Mouse (Mus musculus) liver, adult 2 months (tissue): Measurements from ENCODE around the gene 2310009B15Rik. TPM values are rescaled to one million over a fixed set of nuclear protein-coding genes. Genes with fewer than 3 reads are reported as not detected.

Experiments used
- DNase-seq: peaks from one replicate; pipeline ENCODE4 v3.0.0-alpha.2; 2011; ENCODE audit warnings: low read depth, low spot score; ENCODE audit errors: extremely low read depth
- H3K27ac ChIP-seq: fragments of 200-500 bp; replicated peaks from 2 replicates; pipeline ENCODE4 v1.5.1; 2012; ENCODE audit warnings: low read depth, mild to moderate bottlenecking, control low read depth, inconsistent platforms, low read length; ENCODE audit not compliant: insufficient read depth
- H3K27me3 ChIP-seq: fragments of 200-500 bp; 2 replicates; pipeline ENCODE4 v1.6.1; 2012; ENCODE audit warnings: mild to moderate bottlenecking, moderate library complexity, low read length, inconsistent platforms; ENCODE audit not compliant: control insufficient read depth, insufficient read depth
- H3K36me3 ChIP-seq: fragments of 200-500 bp; 2 replicates; pipeline ENCODE4 v1.6.1; 2012; ENCODE audit warnings: low read length, inconsistent platforms; ENCODE audit not compliant: control insufficient read depth, insufficient read depth
- H3K4me1 ChIP-seq: fragments of 200-500 bp; 2 replicates; pipeline ENCODE4 v1.6.1; 2011; ENCODE audit warnings: low read length; ENCODE audit not compliant: control insufficient read depth, insufficient read depth
- H3K4me3 ChIP-seq: fragments of 200-500 bp; 2 replicates; pipeline ENCODE4 v1.5.1; 2011; ENCODE audit warnings: low read depth, mild to moderate bottlenecking, control low read depth, low read length, moderate library complexity; ENCODE audit not compliant: insufficient read depth
- H3K79me2 ChIP-seq: fragments of 200-500 bp; 2 replicates; pipeline ENCODE4 v1.6.1; 2012; ENCODE audit warnings: inconsistent platforms, mild to moderate bottlenecking, low read length, moderate library complexity; ENCODE audit not compliant: control insufficient read depth, insufficient read depth
- H3K9ac ChIP-seq: fragments of 200-500 bp; 2 replicates; pipeline ENCODE4 v1.6.1; 2012; ENCODE audit warnings: low read depth, mild to moderate bottlenecking, control low read depth, inconsistent platforms, low read length
- CTCF ChIP-seq: fragments of 200-500 bp; IDR thresholded peaks from 2 replicates; pipeline ENCODE4 v1.5.1; 2011; ENCODE audit warnings: low read depth, low read length, control low read depth
- POLR2A ChIP-seq: fragments of 200-500 bp; IDR thresholded peaks from 2 replicates; pipeline ENCODE4 v1.6.1; 2011; ENCODE audit warnings: low read length, control low read depth; ENCODE audit not compliant: insufficient read depth; ENCODE audit errors: extremely low read depth
- WGBS: fragments of 180-500 bp; shearing (Covaris S2); methylation state at CpG from one replicate; pipeline ENCODE4 v1.1.7; 2018; 5-methylcytosine and 5-hydroxymethylcytosine counted together
- polyA plus RNA-seq: library from polyadenylated mRNA; depleted of rRNA; stranded (reverse); fragments of >200 nt; gene quantifications from 2 replicates; pipeline ENCODE4 v1.2.3, GENCODE M21; 2012
- total RNA-seq: library from RNA; depleted of rRNA; stranded (reverse); fragments of >200 nt; gene quantifications from 2 replicates; pipeline ENCODE4 v1.2.3, GENCODE M21; 2014

Gene 2310009B15Rik
- total and polyA plus RNA-seq, 2 experiments = 11.8 to 14.8 TPM

- Histone ChIP-seq H3K9ac (no peak overlapping the region), H3K79me2 (no peaks in the 10 kb centered on the region; the same call in 1 of the 2 replicates), H3K36me3 (peaks cover 3% of the 10 kb centered on the region), H3K4me3 (no peak overlapping the region), H3K27me3 (peaks cover 26% of the 10 kb centered on the region), H3K27ac (no peak overlapping the region), H3K4me1 (peaks cover 4% of the 10 kb centered on the region; the same call in 1 of the 2 replicates)
- 31% methylated on average over 8 of the region's 8 CpGs for WGBS
- TF ChIP-seq CTCF = no peak
- no peak for TF ChIP-seq POLR2A
- no peak for DNase-seq
These were observed 7.0 kb downstream of the 2310009B15Rik start for GRCm38 (mm10) chr1:138849531-138850160.

- H3K4me3 ChIP-seq = no peak within 1 kb of the TSS
- H3K79me2 ChIP-seq = no peaks in the 10 kb centered on the region; the same call in 1 of the 2 replicates
- H3K4me1 ChIP-seq = peaks cover 4% of the 10 kb centered on the region; the same call in 1 of the 2 replicates
- DNase-seq = no peak
- H3K36me3 ChIP-seq = peaks cover 3% of the 10 kb centered on the region
- H3K27ac ChIP-seq = no peak within 1 kb of the TSS
- H3K9ac ChIP-seq = no peak within 1 kb of the TSS
- TF ChIP-seq CTCF (no peak), POLR2A (no peak)
- WGBS = 3% methylated on average over 33 of the region's 33 CpGs
- H3K27me3 ChIP-seq = peaks cover 33% of the 10 kb centered on the region
These were observed 8.0 kb downstream of the 2310009B15Rik start, which contains the start of gene Lhx9 for GRCm38 (mm10) chr1:138848511-138849109. Gene Lhx9, minus strand, starts transcription at chr1:138848577.

- Histone ChIP-seq H3K9ac (no peak overlapping the region), H3K4me3 (no peak overlapping the region), H3K36me3 (peaks cover 3% of the 10 kb centered on the region), H3K4me1 (peaks cover 5% of the 10 kb centered on the region; the same call in 1 of the 2 replicates), H3K79me2 (no peaks in the 10 kb centered on the region; the same call in 1 of the 2 replicates), H3K27me3 (peaks cover 38% of the 10 kb centered on the region), H3K27ac (no peak overlapping the region)
- DNase-seq = no peak
- WGBS = 3% methylated on average over 16 of the region's 16 CpGs
- no peak for TF ChIP-seq CTCF
These were observed 8.6 kb downstream of the 2310009B15Rik start for GRCm38 (mm10) chr1:138848026-138848425.

GRCm38 (mm10) chr1:138847146-138847545 lies 9.5 kb downstream of the 2310009B15Rik start:
- no peak overlapping the region for H3K27ac ChIP-seq
- 3% methylated on average over 21 of the region's 21 CpGs for WGBS
- TF ChIP-seq CTCF (no peak), POLR2A (no peak)
- H3K79me2 ChIP-seq = no peaks in the 10 kb centered on the region; the same call in 1 of the 2 replicates
- peaks cover 5% of the 10 kb centered on the region for H3K4me1 ChIP-seq
- H3K27me3 ChIP-seq = peaks cover 41% of the 10 kb centered on the region
- DNase-seq = no peak
- no peak overlapping the region for H3K4me3 ChIP-seq
- no peak overlapping the region for H3K9ac ChIP-seq
- peaks cover 3% of the 10 kb centered on the region for H3K36me3 ChIP-seq

GRCm38 (mm10) chr1:138846581-138846980 lies 10.1 kb downstream of the 2310009B15Rik start:
- Histone ChIP-seq H3K27me3 (peaks cover 43% of the 10 kb centered on the region), H3K4me1 (peaks cover 5% of the 10 kb centered on the region), H3K4me3 (no peak overlapping the region), H3K36me3 (peaks cover 3% of the 10 kb centered on the region), H3K9ac (no peak overlapping the region), H3K79me2 (no peaks in the 10 kb centered on the region; the same call in 1 of the 2 replicates), H3K27ac (no peak overlapping the region)
- 16% methylated on average over 9 of the region's 9 CpGs for WGBS
- no peak for DNase-seq
- TF ChIP-seq CTCF (no peak), POLR2A (no peak)

- DNase-seq = no peak
- H3K4me1 ChIP-seq = peaks cover 8% of the 10 kb centered on the region
- H3K27ac ChIP-seq = no peak overlapping the region
- no peaks in the 10 kb centered on the region; the same call in 1 of the 2 replicates for H3K79me2 ChIP-seq
- 17% methylated on average over 12 of the region's 12 CpGs for WGBS
- H3K27me3 ChIP-seq = peaks cover 47% of the 10 kb centered on the region
- H3K9ac ChIP-seq = no peak overlapping the region
- no peak overlapping the region for H3K4me3 ChIP-seq
- TF ChIP-seq POLR2A (no peak), CTCF (no peak)
- peaks cover under 1% of the 10 kb centered on the region for H3K36me3 ChIP-seq
These were observed 10.5 kb downstream of the 2310009B15Rik start for GRCm38 (mm10) chr1:138846131-138846530.
